Mouse (Mus musculus) central nervous system, embryonic 18 days (tissue): Measurements from ENCODE around the gene Mup16. TPM values are rescaled to one million over a fixed set of nuclear protein-coding genes. Genes with fewer than 3 reads are reported as not detected.

Experiments used
- polyA plus RNA-seq: library from polyadenylated mRNA; depleted of rRNA; stranded (reverse); fragments of >200 nt; gene quantifications from 2 replicates; pipeline ENCODE4 v1.2.3, GENCODE M21; 2012; rRNA removed

The Mup16 gene
- polyA plus RNA-seq: not detected in 2 replicates

DNA sequence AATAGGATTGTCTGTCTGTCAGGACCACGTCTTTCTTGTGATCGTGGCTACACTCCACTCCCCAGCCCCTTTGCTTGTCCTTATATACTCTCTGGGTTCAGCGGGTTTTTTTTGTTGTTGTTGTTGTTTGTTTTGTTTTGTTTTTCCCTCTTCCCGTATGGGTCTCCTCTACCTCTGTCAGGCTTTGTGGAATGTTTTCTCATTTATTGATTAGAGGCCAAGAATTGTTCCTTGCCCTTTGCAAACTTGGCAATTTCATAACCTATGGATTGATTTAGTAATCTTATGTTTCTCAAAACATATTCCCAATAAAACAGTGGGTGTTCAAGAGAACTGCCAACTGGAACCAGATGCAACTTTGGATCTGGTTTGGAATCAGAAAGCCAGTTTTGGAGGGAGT lies at the start of gene Mup16:
Mup16 (minus strand) TSS at position 101 of the 400 bp plus-strand sequence.

Other genes starting within 250 kb of the Mup16 start
- gene Mup14, start 215.5 kb downstream of the Mup16 start, polyA plus RNA-seq: not detected in 2 replicates
- not detected in 2 replicates for gene Mup15, start 79.8 kb downstream of the Mup16 start, polyA plus RNA-seq
- not detected in 2 replicates for gene Mup17, start 76.3 kb upstream of the Mup16 start, polyA plus RNA-seq
- not detected in 2 replicates for gene Mup18, start 154.6 kb upstream of the Mup16 start, polyA plus RNA-seq